In genomic region chr11:76924759-76925236, GRCm38 (mm10) we compare ENCODE assay signal across 8 mouse cellular contexts. TPM values are rescaled to one million over a fixed set of nuclear protein-coding genes. Genes with fewer than 3 reads are reported as not detected.
DNase-seq lines count a peak whose midpoint lies in the region.

Gene Blmh (plus strand): TSS chr11:76924809.

- no peaks in the 10 kb centered on the region for H3K27me3 ChIP-seq in embryonic facial prominence, embryonic 10.5 days (replicated peaks; ENCODE audit: low read depth, poor library complexity, severe bottlenecking)

- peaks cover 15% of the 10 kb centered on the region; the same call in 1 of the 2 replicates for H3K4me1 ChIP-seq in embryonic facial prominence, embryonic 10.5 days

- no peaks in the 10 kb centered on the region for H3K36me3 ChIP-seq in embryonic facial prominence, embryonic 10.5 days (replicated peaks)

- H3K4me3 ChIP-seq in embryonic facial prominence, embryonic 10.5 days = no peak within 1 kb of the TSS

- no peaks in the 10 kb centered on the region for H3K9me3 ChIP-seq in embryonic facial prominence, embryonic 10.5 days

- no peak for DNase-seq in layer of hippocampus, adult 18-20 months (ENCODE audit: low spot score in 2 of 2)
- no peak for DNase-seq in layer of hippocampus, adult 9-11 months
- no peak for DNase-seq in embryonic facial prominence, embryonic 10.5 days (ENCODE audit: low spot score)
- peak; percentile 63 for DNase-seq in heart, adult 8-10 months (ENCODE audit: low spot score)
- DNase-seq in kidney, postnatal 14 days = peak; percentile 43
- DNase-seq in lung, postnatal 25 days (ENCODE audit: low spot score) = peak; percentile 23
- no peak for DNase-seq in testis, postnatal 10 days (ENCODE audit: low spot score)
- DNase-seq in T-cell, adult 2 months (ENCODE audit: low spot score) = no peak

- WGBS in embryonic facial prominence, embryonic 10.5 days = 79% methylated on average over 6 of the region's 6 CpGs

- no peak within 1 kb of the TSS for H3K27ac ChIP-seq in embryonic facial prominence, embryonic 10.5 days (replicated peaks)

RNA-seq across cellular contexts. Expression of gene Blmh, which starts in this region (rescaled TPM):
- total RNA-seq in layer of hippocampus, adult 18-20 months (2021) = 10 to 100 TPM; 47.4 to 54.4 TPM
- polyA plus RNA-seq in embryonic facial prominence, embryonic 10.5 days (2016; fragmentation: Nextera tagmentation; extraction: Ambion mirVana) = 203 and 207 TPM in 2 replicates
- total RNA-seq in heart, adult 8-10 months (2022) = 10 to 100 TPM; 27.6 to 31.0 (median 28.0) TPM

Comparison
In these comparisons a context has a peak if more than half of its experiments do, and no peak if none do; other contexts are left out.
1. DNase-seq: peak in heart, adult 8-10 months (single experiment), kidney, postnatal 14 days (single experiment) and lung, postnatal 25 days (single experiment); none in layer of hippocampus, adult 18-20 months (0 of 2), layer of hippocampus, adult 9-11 months (single experiment), embryonic facial prominence, embryonic 10.5 days (single experiment), testis, postnatal 10 days (single experiment) and T-cell, adult 2 months (single experiment).